Mouse (Mus musculus) spleen, adult 2 months (tissue): ENCODE results near the gene Cd83.

Experiments
- CTCF ChIP-seq: fragments of 200-500 bp; IDR thresholded peaks from 2 replicates; pipeline ENCODE4 v1.5.1; 2011; ENCODE audit warnings: mild to moderate bottlenecking, inconsistent platforms; ENCODE audit not compliant: insufficient read depth, insufficient read length, insufficient replicate concordance; ENCODE audit errors: extremely low read depth
- POLR2A ChIP-seq: fragments of 200-500 bp; IDR thresholded peaks from 2 replicates; pipeline ENCODE4 v1.6.1; 2011; ENCODE audit warnings: low read depth, low read length, inconsistent platforms

GRCm38 (mm10) chr13:43755573-43755972 is 29.0 kb upstream of the Cd83 start:
- TF ChIP-seq CTCF (no peak), POLR2A (no peak)
